Mouse (Mus musculus) stomach, embryonic 14.5 days (tissue): ENCODE data around the gene U2af1. TPM values are rescaled to one million over a fixed set of nuclear protein-coding genes. Genes with fewer than 3 reads are reported as not detected.

ENCODE experiments used
- ATAC-seq: fragments of 200-750 bp; cut with Nextera tagmentation; 2 replicates; pipeline ENCODE4 v1.8.0; 2017; ENCODE audit warnings: low read depth, moderate TSS enrichment; ENCODE audit not compliant: insufficient number of reproducible peaks, insufficient read depth, low FRiP score
- H3K27ac ChIP-seq: fragments of 300-500 bp; sonication (generic); 2 replicates; pipeline ENCODE4 v1.5.1; 2014; ENCODE audit warnings: mild to moderate bottlenecking, low read length, moderate library complexity, mixed read lengths
- H3K27me3 ChIP-seq: fragments of 300-500 bp; sonication (generic); 2 replicates; pipeline ENCODE4 v1.6.1; 2014; ENCODE audit warnings: low read length, control low read depth, mixed read lengths; ENCODE audit not compliant: control insufficient read depth, insufficient read depth
- H3K36me3 ChIP-seq: fragments of 300-500 bp; sonication (generic); 2 replicates; pipeline ENCODE4 v1.6.1; 2014; ENCODE audit warnings: mild to moderate bottlenecking, control low read depth, low read length, moderate library complexity, mixed read lengths; ENCODE audit not compliant: control insufficient read depth, insufficient read depth
- H3K4me1 ChIP-seq: fragments of 300-500 bp; sonication (generic); 2 replicates; pipeline ENCODE4 v1.6.1; 2014; ENCODE audit warnings: low read length, control low read depth, mixed read lengths; ENCODE audit not compliant: control insufficient read depth, insufficient read depth
- H3K4me2 ChIP-seq: fragments of 300-500 bp; sonication (generic); replicated peaks from 2 replicates; pipeline ENCODE4 v1.6.1; 2014; ENCODE audit warnings: low read depth, low read length, control low read depth
- H3K4me3 ChIP-seq: fragments of 300-500 bp; sonication (generic); 2 replicates; pipeline ENCODE4 v1.5.1; 2014; ENCODE audit warnings: low read depth, low read length, control low read depth
- H3K9ac ChIP-seq: fragments of 300-500 bp; sonication (generic); replicated peaks from 2 replicates; pipeline ENCODE4 v1.6.1; 2014; ENCODE audit warnings: low read depth, mild to moderate bottlenecking, control low read depth, low read length, moderate library complexity, mixed read lengths
- H3K9me3 ChIP-seq: fragments of 300-500 bp; sonication (generic); 2 replicates; pipeline ENCODE4 v1.6.1; 2016; ENCODE audit warnings: low read depth, low read length, control low read depth; ENCODE audit not compliant: control insufficient read depth
- WGBS: fragments of 180-500 bp; shearing (Covaris S2); extraction: QIAGEN DNeasy Blood & Tissue Kit; methylation state at CpG from one replicate; pipeline ENCODE4 v1.1.7; 2014; 5-methylcytosine and 5-hydroxymethylcytosine counted together
- polyA plus RNA-seq: library from polyadenylated mRNA; unstranded; fragments of >200 nt; fragmentation: Nextera tagmentation; extraction: Ambion mirVana; gene quantifications from 2 replicates; pipeline ENCODE4 v1.2.1, GENCODE M21; 2014

U2af1 gene
- polyA plus RNA-seq, 1 experiment from 2014 or later: 165 TPM

DNA sequence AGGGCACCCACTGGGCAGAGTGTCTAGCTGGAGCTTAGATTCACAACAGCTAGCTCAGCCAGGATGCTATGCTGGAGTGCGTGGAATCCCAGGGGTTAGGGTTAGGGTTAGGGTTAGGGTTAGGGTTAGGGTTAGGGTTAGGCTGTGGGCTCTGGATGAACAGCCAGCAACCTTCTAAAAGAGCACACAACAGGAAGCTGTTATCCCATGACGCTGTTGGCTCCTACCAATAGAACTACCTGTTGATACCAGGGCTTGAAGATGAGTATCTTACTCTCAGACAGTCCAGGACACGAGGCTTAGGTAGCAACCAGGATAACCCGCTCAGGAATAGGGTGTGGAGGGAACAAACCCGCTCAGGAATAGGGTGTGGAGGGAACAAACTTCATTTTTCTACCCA, 34.2 kb upstream of the U2af1 start:
- H3K4me2 ChIP-seq: peak overlapping the region; percentile 43
- no peak overlapping the region for H3K4me3 ChIP-seq
- 42% methylated on average over 5 of the region's 5 CpGs for WGBS
- no peak overlapping the region for H3K9ac ChIP-seq
- peaks cover 10% of the 10 kb centered on the region; the same call in 1 of the 2 replicates for H3K4me1 ChIP-seq
- H3K27ac ChIP-seq: no peak overlapping the region
- no peaks in the 10 kb centered on the region for H3K9me3 ChIP-seq
- ATAC-seq: 0 out of 2 replicates have a peak, but pooled peaks have one; percentile 24
- H3K36me3 ChIP-seq: no peaks in the 10 kb centered on the region
- no peaks in the 10 kb centered on the region for H3K27me3 ChIP-seq

DNA sequence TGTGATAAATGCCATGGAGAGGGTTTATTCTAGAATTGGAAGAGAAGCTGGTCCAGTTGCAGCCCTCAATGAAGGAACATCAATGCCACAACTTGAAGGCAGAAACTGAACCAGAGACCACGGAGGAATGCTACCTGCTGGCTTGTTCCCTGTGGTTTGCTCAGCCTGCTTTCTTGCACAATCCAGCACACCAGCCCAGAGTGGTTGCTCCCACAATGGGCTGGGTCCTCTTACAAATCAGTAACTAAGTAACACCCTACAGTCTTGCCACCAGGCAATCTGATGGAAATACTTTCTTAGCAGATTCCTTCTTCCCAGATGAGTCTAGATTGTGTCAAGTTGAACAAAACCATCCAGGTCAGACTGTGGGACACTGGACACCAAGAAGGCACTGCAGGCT, 30.9 kb upstream of the U2af1 start:
- Histone ChIP-seq H3K9ac (no peak overlapping the region), H3K27me3 (no peaks in the 10 kb centered on the region), H3K4me2 (no peak overlapping the region), H3K4me1 (peaks cover 22% of the 10 kb centered on the region), H3K4me3 (no peak overlapping the region), H3K27ac (no peak overlapping the region), H3K36me3 (no peaks in the 10 kb centered on the region), H3K9me3 (no peaks in the 10 kb centered on the region)
- WGBS: 70% methylated on average over 1 of the region's 1 CpGs
- no peak for ATAC-seq

DNA sequence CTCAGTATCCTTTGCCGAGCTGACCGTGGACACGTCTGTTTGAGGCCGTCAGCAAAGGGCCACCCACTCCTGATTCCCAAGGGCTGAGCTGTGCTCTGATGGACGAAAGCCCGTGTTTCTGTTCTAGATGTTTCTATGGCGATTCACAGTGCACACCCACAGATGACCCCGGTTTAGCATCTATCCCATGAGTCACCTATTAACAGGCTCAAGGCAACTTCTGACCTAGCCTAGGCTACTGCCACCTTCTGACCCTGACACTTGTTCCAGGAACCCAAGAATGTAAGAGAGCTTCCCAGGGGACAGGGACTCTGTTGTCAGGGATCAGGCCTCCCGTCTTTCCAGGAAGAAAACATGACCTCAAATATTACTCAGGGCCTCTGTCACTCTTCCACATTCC, 29.4 kb upstream of the U2af1 start:
- 58% methylated on average over 9 of the region's 9 CpGs for WGBS
- H3K27ac ChIP-seq: no peak overlapping the region

DNA sequence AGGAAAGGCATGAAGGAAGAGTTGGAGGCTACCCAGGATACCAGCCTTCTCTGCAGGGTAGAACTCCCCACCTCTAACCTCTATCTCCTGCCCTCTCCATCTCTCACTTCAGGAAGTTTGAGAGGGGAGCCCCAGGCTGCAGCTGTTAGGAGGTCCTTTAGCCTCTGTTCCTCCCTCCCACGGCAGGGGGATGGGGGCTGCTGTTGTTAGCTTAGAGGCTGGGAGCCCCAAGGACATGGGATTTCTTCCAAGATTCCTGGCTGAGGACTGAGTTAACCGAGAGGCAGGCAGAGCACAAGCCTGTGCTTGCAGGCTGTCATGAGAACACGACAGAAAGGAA, 27.5 kb upstream of the U2af1 start:
- Histone ChIP-seq H3K4me3 (no peak overlapping the region), H3K4me1 (peaks cover 12% of the 10 kb centered on the region), H3K4me2 (peak overlapping the region; percentile 19; the same call in 1 of the 2 replicates), H3K9me3 (no peaks in the 10 kb centered on the region), H3K9ac (no peak overlapping the region), H3K27me3 (no peaks in the 10 kb centered on the region), H3K27ac (peak overlapping the region; percentile 92), H3K36me3 (no peaks in the 10 kb centered on the region)
- ATAC-seq: peak; percentile 53; the same call in 1 of the 2 replicates
- WGBS: 15% methylated on average over 3 of the region's 3 CpGs

More for the DNA sequence above, 29.4 kb upstream of the U2af1 start:
- peaks cover 15% of the 10 kb centered on the region for H3K4me1 ChIP-seq
- H3K9ac ChIP-seq: no peak overlapping the region
- no peaks in the 10 kb centered on the region for H3K9me3 ChIP-seq
- no peak overlapping the region for H3K4me2 ChIP-seq
- no peak for ATAC-seq
- H3K4me3 ChIP-seq: no peak overlapping the region
- H3K27me3 ChIP-seq: no peaks in the 10 kb centered on the region
- H3K36me3 ChIP-seq: no peaks in the 10 kb centered on the region

DNA sequence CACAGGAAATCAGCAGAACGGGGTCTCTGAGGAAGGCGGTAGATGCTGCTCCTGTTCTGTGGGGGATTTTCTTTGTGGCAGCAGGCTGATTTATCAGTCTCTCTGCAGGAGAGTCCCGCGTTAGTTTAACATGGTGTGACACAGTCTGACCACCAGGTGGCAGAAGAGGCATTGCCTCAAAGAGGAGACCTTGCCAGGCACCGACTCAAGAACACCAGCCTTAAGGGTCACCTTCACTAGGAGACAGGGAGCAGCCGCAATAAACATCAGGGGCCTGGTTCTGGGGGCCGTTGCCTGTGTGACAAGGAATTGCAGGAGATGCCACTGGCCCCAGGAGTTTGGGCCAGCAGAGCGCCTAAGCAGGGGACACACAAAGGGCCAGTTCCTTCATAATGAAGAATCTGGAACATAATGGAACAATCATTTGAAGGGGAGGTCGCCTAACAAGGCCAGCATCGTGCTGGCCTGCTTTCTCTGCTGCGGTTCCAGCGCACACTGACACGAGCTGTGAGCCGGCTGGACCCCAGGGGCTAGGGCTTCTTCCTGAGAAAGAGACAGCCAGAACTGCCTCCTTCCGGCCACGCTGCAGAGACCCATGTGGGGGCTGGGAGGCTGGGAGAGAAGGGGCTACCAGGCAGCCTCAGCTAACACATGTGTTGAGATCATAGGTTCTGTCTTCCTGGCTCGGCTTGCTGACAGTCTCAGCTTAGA, 27.0 kb upstream of the U2af1 start:
- Histone ChIP-seq H3K9me3 (no peaks in the 10 kb centered on the region), H3K4me1 (peaks cover 12% of the 10 kb centered on the region), H3K9ac (no peak overlapping the region), H3K36me3 (no peaks in the 10 kb centered on the region), H3K27me3 (no peaks in the 10 kb centered on the region), H3K4me3 (no peak overlapping the region), H3K4me2 (peak overlapping the region; percentile 19; the same call in 1 of the 2 replicates), H3K27ac (peak overlapping the region; percentile 92)
- peak; percentile 62; the same call in 1 of the 2 replicates for ATAC-seq
- 16% methylated on average over 17 of the region's 17 CpGs for WGBS

DNA sequence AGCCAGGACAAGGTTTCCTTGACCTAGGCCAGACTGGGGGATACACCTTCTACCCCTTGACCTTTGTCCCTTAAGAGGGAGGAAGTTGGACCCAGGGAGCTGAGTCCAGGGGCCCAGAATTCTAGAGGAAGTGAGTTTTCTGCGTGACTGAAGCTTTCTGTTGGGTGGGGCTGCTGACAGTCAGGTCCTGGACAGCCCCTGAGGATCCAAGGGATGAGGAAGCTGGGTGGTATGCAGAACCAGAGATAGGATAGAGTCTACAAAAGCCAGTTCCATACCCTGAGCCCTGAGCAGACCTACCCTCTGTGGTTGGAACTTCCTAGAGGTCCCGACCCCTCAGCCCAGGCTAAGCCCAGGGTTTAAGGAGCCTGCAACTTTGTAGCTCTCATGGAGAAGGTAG, 21.8 kb upstream of the U2af1 start:
- Histone ChIP-seq H3K4me2 (no peak overlapping the region), H3K9ac (no peak overlapping the region), H3K27ac (no peak overlapping the region), H3K36me3 (no peaks in the 10 kb centered on the region), H3K4me3 (no peak overlapping the region), H3K4me1 (no peaks in the 10 kb centered on the region), H3K9me3 (no peaks in the 10 kb centered on the region), H3K27me3 (no peaks in the 10 kb centered on the region)
- WGBS: 68% methylated on average over 2 of the region's 2 CpGs
- ATAC-seq: no peak

DNA sequence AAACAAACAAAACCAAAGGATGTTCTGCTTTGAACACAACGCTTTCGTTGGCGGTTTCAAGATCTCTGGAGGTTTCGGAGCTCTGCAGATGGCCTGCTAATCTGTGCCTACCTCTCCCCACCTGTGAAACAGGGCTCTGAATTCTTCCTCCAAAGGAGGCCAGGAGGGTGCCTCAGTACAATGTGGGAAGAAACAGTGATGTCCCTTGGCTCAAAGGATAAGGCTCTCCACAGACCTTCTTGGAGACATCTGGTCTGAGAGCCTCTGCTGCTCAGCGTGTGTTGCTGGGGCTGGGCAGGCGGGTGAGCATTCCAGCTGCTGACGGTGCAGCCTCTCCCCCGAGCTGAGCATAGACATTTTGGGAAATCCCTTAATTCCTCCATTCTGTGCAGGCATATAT, 18.8 kb upstream of the U2af1 start, which contains the start of gene Cryaa:
Gene Cryaa, plus strand, starts transcription at position 301 of the 400 bp plus-strand sequence.
- Histone ChIP-seq H3K36me3 (no peaks in the 10 kb centered on the region), H3K4me3 (no peak within 1 kb of the TSS), H3K27ac (no peak within 1 kb of the TSS), H3K9me3 (no peaks in the 10 kb centered on the region), H3K27me3 (no peaks in the 10 kb centered on the region), H3K4me2 (no peak within 1 kb of the TSS), H3K9ac (no peak within 1 kb of the TSS), H3K4me1 (0 out of 2 replicates have a peak, but pooled peaks cover 2% of the 10 kb centered on the region)
- ATAC-seq: no peak
- 67% methylated on average over 8 of the region's 8 CpGs for WGBS

DNA sequence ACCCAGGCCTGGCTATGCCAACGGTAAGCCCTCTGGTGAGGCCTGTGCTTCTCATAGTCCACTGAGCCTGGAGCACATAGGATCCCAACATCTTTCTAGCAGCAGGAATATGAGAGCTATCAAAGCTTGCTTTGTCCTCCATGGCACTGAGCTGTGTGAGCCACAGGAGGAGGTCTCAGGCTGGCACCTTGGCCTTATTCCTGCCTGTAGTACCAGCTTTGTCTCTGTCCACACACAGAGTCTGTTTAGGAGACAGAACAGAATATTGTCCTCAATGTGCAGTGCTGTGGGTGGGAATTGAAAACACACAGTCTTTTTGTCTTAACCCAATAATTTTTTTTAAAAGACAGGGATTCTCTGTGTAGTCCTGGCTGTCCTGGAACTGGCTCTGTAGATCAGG, 15.7 kb upstream of the U2af1 start:
- ATAC-seq: no peak
- H3K4me3 ChIP-seq: no peak overlapping the region
- 57% methylated on average over 1 of the region's 1 CpGs for WGBS
- no peak overlapping the region for H3K27ac ChIP-seq
- H3K36me3 ChIP-seq: no peaks in the 10 kb centered on the region
- H3K4me2 ChIP-seq: no peak overlapping the region
- no peaks in the 10 kb centered on the region for H3K9me3 ChIP-seq
- 0 out of 2 replicates have a peak, but pooled peaks cover 2% of the 10 kb centered on the region for H3K4me1 ChIP-seq
- no peaks in the 10 kb centered on the region for H3K27me3 ChIP-seq
- no peak overlapping the region for H3K9ac ChIP-seq

DNA sequence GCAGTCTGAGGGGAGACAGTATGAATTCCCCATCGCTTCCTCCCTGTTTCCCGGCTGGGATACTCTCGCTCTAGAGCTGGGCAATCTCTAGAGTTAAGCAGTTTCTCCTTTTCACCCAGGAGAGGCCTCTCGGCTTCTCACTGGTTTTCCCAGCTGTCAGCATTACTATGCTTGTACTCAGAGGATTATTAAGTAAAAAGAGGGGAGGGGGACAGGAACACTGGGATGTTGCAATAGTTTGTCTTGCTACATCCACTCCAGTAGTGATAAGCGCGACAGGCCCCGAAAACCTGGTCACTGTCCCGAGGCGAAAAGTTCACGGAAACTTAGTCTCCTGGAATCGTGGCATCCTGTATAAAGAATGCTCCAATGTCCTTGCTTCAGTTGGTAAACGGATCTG, 13.6 kb upstream of the U2af1 start:
- Histone ChIP-seq H3K36me3 (no peaks in the 10 kb centered on the region), H3K4me1 (0 out of 2 replicates have a peak, but pooled peaks cover 2% of the 10 kb centered on the region), H3K27me3 (no peaks in the 10 kb centered on the region), H3K4me3 (no peak overlapping the region), H3K9ac (no peak overlapping the region), H3K4me2 (no peak overlapping the region), H3K27ac (no peak overlapping the region), H3K9me3 (no peaks in the 10 kb centered on the region)
- WGBS: 82% methylated on average over 12 of the region's 12 CpGs
- ATAC-seq: no peak
